Mouse (Mus musculus) adrenal gland (tissue): Measurements from ENCODE around the gene Usp4.

ENCODE experiments used
- intact Hi-C: fragments of 180-260 bp; cut with DNase I; formaldehyde crosslinking; loops from one replicate; pipeline ENCODE4 v1.15.1; 2025

Gene Usp4

DNA sequence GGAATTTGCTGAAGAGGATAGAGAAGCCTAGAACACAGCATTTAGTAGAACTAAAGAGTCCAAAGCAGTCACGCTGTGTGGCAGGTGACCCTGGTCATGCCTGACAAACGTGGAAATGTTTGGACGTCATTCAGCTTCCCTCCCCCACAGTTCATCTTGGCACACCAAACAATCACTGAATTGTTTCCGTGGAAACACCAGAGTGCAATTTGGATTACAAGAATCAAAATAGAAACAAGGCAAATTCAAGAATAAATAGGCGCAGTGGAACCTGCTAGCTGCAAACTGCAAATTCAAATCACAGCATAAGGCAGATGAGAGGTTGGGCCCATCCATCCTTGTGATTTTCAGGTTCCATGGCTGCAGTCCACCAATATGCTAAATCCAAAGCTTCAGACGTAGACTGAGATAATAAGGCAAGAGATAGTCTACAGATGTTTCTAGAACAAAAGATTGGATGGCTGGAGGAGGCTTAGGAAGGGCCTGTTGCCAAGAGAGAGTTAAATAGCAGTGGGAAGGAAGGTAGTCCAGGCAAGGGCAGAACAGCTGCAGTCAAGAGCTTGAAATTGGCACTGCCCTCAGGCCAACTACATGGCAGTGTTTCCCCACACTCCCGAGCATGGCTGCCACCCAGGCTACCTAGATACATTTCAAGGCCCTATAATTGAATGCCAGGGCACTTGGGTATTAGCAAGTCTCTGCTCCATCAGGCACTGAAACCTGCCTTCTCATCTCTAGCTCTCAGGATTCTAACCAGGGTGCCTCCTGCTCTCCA, 53.7 kb downstream of the Usp4 start:
- intact Hi-C loops, result no loop called here

DNA sequence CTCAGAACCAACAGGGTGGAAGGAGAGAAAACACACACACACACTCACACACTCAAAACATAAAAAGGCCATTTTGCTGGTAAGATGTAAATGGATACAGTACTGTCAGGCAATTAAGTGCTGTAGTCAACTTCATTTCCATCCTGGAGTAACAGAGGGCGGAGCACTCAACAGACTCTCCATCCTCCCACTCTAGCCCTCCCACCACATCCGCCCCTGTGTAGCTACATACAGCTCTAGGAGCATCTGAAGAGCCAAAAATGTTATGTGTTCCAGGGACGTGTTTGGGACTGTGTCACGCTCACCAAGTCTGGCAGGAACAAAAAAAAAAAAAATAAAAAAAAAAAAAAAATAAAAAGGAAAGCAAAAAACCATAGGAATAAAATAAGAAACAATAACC, 55.4 kb downstream of the Usp4 start:
- intact Hi-C loops, result no loop called here

- intact Hi-C loops, result no loop called here
Measured at GRCm38 (mm10) chr9:108404451-108404850, 56.8 kb downstream of the Usp4 start.

- intact Hi-C loops, result no loop called here
Measured at GRCm38 (mm10) chr9:108409535-108409934, 61.9 kb downstream of the Usp4 start.

GRCm38 (mm10) chr9:108411381-108411942, 63.8 kb downstream of the Usp4 start:
- intact Hi-C loops, result no loop called here

GRCm38 (mm10) chr9:108412221-108412620, 64.6 kb downstream of the Usp4 start:
- intact Hi-C loops, result no loop called here

DNA sequence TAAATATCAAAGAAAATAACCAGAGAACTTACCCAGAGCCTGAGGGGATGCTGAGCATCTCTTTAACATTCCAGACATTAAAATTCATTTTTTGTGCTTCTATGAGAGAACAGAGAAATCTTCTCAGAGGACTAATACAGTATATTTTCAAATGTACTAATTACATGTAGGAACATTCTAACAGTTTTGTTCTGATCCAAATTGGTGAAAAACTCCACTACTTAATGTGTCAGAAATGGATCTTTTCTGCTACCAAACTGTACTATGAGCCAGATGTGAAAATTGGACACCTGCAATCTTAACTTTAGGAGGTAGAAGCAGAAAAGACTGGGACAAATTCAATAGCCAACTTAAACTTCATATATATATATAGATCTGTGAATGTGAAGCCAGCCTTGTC, 80.7 kb downstream of the Usp4 start, which contains the start of gene Ccdc36:
Gene Ccdc36, minus strand, starts transcription at position 101 of the 400 bp plus-strand sequence.
- intact Hi-C loops, result no loop called here

DNA sequence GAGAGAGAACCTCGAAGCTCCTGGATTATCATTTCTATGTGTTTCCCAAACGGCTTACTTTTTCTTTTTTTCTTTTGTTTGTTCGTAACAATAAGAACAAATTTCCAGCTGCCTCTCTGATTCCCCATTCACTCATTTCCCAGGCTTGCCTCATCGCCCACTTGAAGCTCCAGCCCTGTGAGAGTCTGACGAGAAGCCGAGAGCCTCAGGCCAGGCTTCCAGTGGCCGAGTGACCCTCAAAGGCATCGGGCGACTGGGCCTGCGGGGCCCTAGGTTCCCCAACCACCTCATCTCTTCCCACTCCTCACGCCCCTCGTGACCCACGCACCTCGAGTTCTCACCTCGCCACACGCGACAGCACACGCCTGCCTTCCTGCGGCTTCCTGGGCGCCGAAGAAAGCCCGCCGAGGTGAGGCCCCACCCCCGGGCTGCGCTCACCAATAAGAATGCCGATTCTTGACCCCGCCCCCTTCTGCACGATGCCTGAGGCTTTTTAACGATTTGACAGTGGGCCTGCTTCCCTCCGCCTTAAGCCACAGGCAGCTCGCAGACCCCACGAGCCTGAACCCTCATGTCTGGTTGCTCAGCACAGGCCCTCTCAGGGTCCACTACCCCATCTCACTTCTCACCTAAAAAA, 83.9 kb downstream of the Usp4 start:
- intact Hi-C loops, result no loop called here

DNA sequence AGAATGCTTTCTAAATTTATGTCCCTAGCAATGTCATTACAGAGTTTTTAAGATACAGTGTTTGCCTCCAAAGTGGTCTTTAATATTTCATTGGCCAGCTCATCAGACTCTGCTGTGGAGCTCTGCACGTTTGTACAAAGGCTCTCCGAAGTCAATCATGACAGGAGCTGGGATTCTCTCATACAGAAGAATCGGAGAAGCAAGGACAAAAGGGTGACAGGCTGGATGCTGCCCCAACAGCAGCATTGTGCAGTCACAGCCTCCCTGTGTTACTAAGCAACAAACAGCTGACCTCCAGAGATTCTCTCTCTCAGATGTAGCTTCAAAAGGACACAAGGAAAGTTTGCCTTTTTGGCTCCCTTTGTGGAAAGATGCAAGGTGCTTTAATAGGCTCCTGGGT, 88.5 kb downstream of the Usp4 start, which contains the start of gene BC048562:
Gene BC048562, plus strand, starts transcription at position 301 of the 400 bp plus-strand sequence.
- intact Hi-C loops, result no loop called here

DNA sequence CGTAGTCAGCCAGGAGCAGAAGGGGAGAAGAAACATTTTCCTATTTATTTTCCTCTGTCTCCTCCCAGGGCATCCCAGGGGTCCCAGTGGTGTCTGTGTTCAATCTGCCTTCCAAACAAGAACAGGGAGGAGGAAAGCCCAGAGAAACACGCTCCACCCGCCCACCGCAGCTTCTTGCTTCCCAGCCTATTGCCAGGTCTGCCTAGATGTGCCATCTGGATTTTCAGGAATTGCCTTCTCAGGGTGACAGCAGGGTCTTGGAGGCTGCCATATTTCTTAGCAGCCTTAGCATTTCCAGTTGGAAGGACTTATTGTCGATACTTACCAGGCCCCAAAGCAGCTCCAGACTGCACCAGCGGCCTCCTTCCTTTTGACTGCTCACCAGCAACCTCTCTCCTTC, 91.5 kb downstream of the Usp4 start:
- intact Hi-C loops, result no loop called here

- intact Hi-C loops, result no loop called here
Measured at GRCm38 (mm10) chr9:108440485-108440884, 92.8 kb downstream of the Usp4 start.

GRCm38 (mm10) chr9:108441236-108441919, 93.7 kb downstream of the Usp4 start:
- intact Hi-C loops, result no loop called here
